Mouse (Mus musculus) urinary bladder, postnatal 4 days (tissue): ENCODE results near the gene Trim47.
A peak's percentile ranks its signal among the peaks of the same experiment; 100 is the strongest.
"Not testable (repeated sequence)": the region's sequence is repeated elsewhere in the genome, so short reads cannot be mapped to it uniquely, and the experiment has no call there.

Experiments used
- DNase-seq, 2 experiments: peaks; one replicate each; pipeline ENCODE4 v3.0.0; 2021 to 2022; ENCODE audit warnings: low spot score in 2 of 2

Gene Trim47

GRCm38 (mm10) chr11:116107777-116108285, 19.2 kb downstream of the Trim47 start:
- DNase-seq: peak in 1 of 2 experiments; percentile 24

- DNase-seq: peak in 1 of 2 experiments; percentile 24
These were observed 19.8 kb downstream of the Trim47 start for GRCm38 (mm10) chr11:116106963-116107776.

- DNase-seq: peak in 1 of 2 experiments; percentile 23
These were observed 20.7 kb downstream of the Trim47 start for GRCm38 (mm10) chr11:116106154-116106962.

GRCm38 (mm10) chr11:116105065-116105464, 21.9 kb downstream of the Trim47 start:
- no peak for DNase-seq

GRCm38 (mm10) chr11:116104006-116104646, 22.9 kb downstream of the Trim47 start:
- peak in 1 of 2 experiments; percentile 74 for DNase-seq

GRCm38 (mm10) chr11:116103572-116103971, 23.4 kb downstream of the Trim47 start:
- peak in 1 of 2 experiments; percentile 22 for DNase-seq

GRCm38 (mm10) chr11:116102472-116102871, 24.5 kb downstream of the Trim47 start:
- no peak for DNase-seq

- DNase-seq: peak in 1 of 2 experiments; percentile 67
These were observed 25.1 kb downstream of the Trim47 start for GRCm38 (mm10) chr11:116101931-116102381.

- DNase-seq: no peak
These were observed 26.2 kb downstream of the Trim47 start for GRCm38 (mm10) chr11:116100839-116101238.

- peak in 1 of 2 experiments; percentile 81 for DNase-seq
These were observed 26.6 kb downstream of the Trim47 start for GRCm38 (mm10) chr11:116100385-116100784.

- DNase-seq: no peak
These were observed 27.5 kb downstream of the Trim47 start for GRCm38 (mm10) chr11:116099462-116099861.

GRCm38 (mm10) chr11:116098711-116099460, 28.1 kb downstream of the Trim47 start:
- DNase-seq: no peak

GRCm38 (mm10) chr11:116096213-116097108, 30.5 kb downstream of the Trim47 start:
- DNase-seq: no peak

GRCm38 (mm10) chr11:116095573-116095972, 31.4 kb downstream of the Trim47 start:
- no peak for DNase-seq

GRCm38 (mm10) chr11:116093771-116094565, 33.0 kb downstream of the Trim47 start:
- DNase-seq: no peak

- not testable (repeated sequence) for DNase-seq
These were observed 34.1 kb downstream of the Trim47 start for GRCm38 (mm10) chr11:116092959-116093358.

- no peak for DNase-seq
These were observed 35.4 kb downstream of the Trim47 start for GRCm38 (mm10) chr11:116091591-116091990.

GRCm38 (mm10) chr11:116089545-116089944, 37.5 kb downstream of the Trim47 start:
- DNase-seq: no peak

GRCm38 (mm10) chr11:116088741-116089394, 38.1 kb downstream of the Trim47 start:
- no peak for DNase-seq
